Mouse (Mus musculus) heart, embryonic 16.5 days (tissue): ENCODE data around the gene Atp13a1. TPM values are rescaled to one million over a fixed set of nuclear protein-coding genes. Genes with fewer than 3 reads are reported as not detected.

Experiments
- ATAC-seq: fragments of 200-750 bp; cut with Nextera tagmentation; replicated peaks from 2 replicates; pipeline ENCODE4 v1.8.0; 2017; ENCODE audit warnings: moderate number of reproducible peaks; ENCODE audit not compliant: insufficient read depth, low FRiP score; ENCODE audit errors: extremely low read depth
- H3K27ac ChIP-seq: fragments of 300-500 bp; sonication (generic); 2 replicates; pipeline ENCODE4 v1.5.1; 2014; ENCODE audit warnings: mild to moderate bottlenecking, low read length, control low read depth, moderate library complexity
- H3K27me3 ChIP-seq: fragments of 300-500 bp; sonication (generic); 2 replicates; pipeline ENCODE4 v1.6.1; 2014; ENCODE audit warnings: low read length, mixed read lengths; ENCODE audit not compliant: control insufficient read depth, insufficient read depth
- H3K36me3 ChIP-seq: fragments of 300-500 bp; sonication (generic); 2 replicates; pipeline ENCODE4 v1.6.1; 2014; ENCODE audit not compliant: control insufficient read depth, insufficient read depth
- H3K4me1 ChIP-seq: fragments of 300-500 bp; sonication (generic); 2 replicates; pipeline ENCODE4 v1.6.1; 2014; ENCODE audit warnings: low read length, mixed read lengths; ENCODE audit not compliant: control insufficient read depth, insufficient read depth
- H3K4me2 ChIP-seq: fragments of 300-500 bp; sonication (generic); 2 replicates; pipeline ENCODE4 v1.6.1; 2014; ENCODE audit warnings: low read depth, mild to moderate bottlenecking, control low read depth, low read length
- H3K4me3 ChIP-seq: fragments of 300-500 bp; sonication (generic); 2 replicates; pipeline ENCODE4 v1.5.1; 2014; ENCODE audit warnings: mild to moderate bottlenecking, control low read depth, low read length
- H3K9ac ChIP-seq: fragments of 300-500 bp; sonication (generic); 2 replicates; pipeline ENCODE4 v1.6.1; 2014; ENCODE audit warnings: low read length, control low read depth
- H3K9me3 ChIP-seq: fragments of 300-500 bp; sonication (generic); replicated peaks from 2 replicates; pipeline ENCODE4 v1.6.1; 2016; ENCODE audit warnings: low read length; ENCODE audit not compliant: control insufficient read depth
- WGBS: fragments of 180-500 bp; shearing (Covaris S2); extraction: QIAGEN DNeasy Blood & Tissue Kit; methylation state at CpG from one replicate; pipeline ENCODE4 v1.1.7; 2014; 5-methylcytosine and 5-hydroxymethylcytosine counted together
- polyA plus RNA-seq: library from polyadenylated mRNA; unstranded; fragments of >200 nt; fragmentation: Nextera tagmentation; extraction: Ambion mirVana; gene quantifications from 2 replicates; pipeline ENCODE4 v1.2.1, GENCODE M21; 2015

The Atp13a1 gene
- polyA plus RNA-seq, 1 experiment from 2014 or later = 29.3 TPM

- Histone ChIP-seq H3K27ac (no peak overlapping the region), H3K27me3 (no peaks in the 10 kb centered on the region)
- WGBS = 95% methylated on average over 6 of the region's 6 CpGs
Observed at GRCm38 (mm10) chr8:69794901-69795300, 3.9 kb downstream of the Atp13a1 start.

GRCm38 (mm10) chr8:69796721-69797345 lies 5.9 kb downstream of the Atp13a1 start:
- H3K4me3 ChIP-seq = no peak overlapping the region
- H3K9me3 ChIP-seq = no peaks in the 10 kb centered on the region
- no peaks in the 10 kb centered on the region for H3K27me3 ChIP-seq
- H3K4me2 ChIP-seq = no peak overlapping the region
- WGBS = 94% methylated on average over 16 of the region's 16 CpGs
- H3K4me1 ChIP-seq = peaks cover 12% of the 10 kb centered on the region
- peaks cover 68% of the 10 kb centered on the region for H3K36me3 ChIP-seq
- H3K9ac ChIP-seq = no peak overlapping the region
- ATAC-seq = no peak
- H3K27ac ChIP-seq = no peak overlapping the region

More at GRCm38 (mm10) chr8:69794901-69795300, 3.9 kb downstream of the Atp13a1 start:
- Histone ChIP-seq H3K9me3 (no peaks in the 10 kb centered on the region), H3K4me1 (peaks cover 14% of the 10 kb centered on the region), H3K4me3 (no peak overlapping the region), H3K36me3 (peaks cover 51% of the 10 kb centered on the region), H3K9ac (no peak overlapping the region), H3K4me2 (no peak overlapping the region)
- no peak for ATAC-seq

DNA sequence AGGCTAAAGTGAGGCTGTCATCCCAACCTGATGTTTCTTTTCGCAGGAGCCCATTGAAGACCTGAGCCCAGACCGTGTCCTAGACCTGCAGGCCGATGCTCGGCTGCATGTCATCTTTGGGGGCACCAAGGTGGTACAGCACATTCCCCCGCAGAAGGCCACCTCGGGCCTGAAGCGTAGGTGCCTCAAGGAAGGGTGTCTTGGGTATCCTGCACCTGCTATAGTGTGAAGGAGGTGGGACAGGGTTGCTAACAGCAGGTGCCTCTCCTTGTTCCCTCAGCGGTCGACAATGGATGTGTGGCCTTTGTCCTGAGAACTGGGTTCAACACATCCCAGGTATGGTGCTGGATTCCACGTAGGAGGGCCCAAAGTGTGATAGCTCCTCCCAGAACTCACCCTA lies 6.7 kb downstream of the Atp13a1 start:
- no peak overlapping the region for H3K27ac ChIP-seq
- peaks cover 4% of the 10 kb centered on the region; the same call in 1 of the 2 replicates for H3K4me1 ChIP-seq
- no peak overlapping the region for H3K4me3 ChIP-seq
- H3K9ac ChIP-seq = no peak overlapping the region
- no peak overlapping the region for H3K4me2 ChIP-seq
- no peak for ATAC-seq
- peaks cover 76% of the 10 kb centered on the region for H3K36me3 ChIP-seq
- H3K27me3 ChIP-seq = no peaks in the 10 kb centered on the region
- 92% methylated on average over 10 of the region's 10 CpGs for whole genome bisulfite sequencing
- no peaks in the 10 kb centered on the region for H3K9me3 ChIP-seq

- Histone ChIP-seq H3K4me3 (no peak overlapping the region), H3K4me2 (no peak overlapping the region), H3K27ac (no peak overlapping the region), H3K9me3 (no peaks in the 10 kb centered on the region), H3K9ac (no peak overlapping the region), H3K4me1 (no peaks in the 10 kb centered on the region), H3K27me3 (no peaks in the 10 kb centered on the region), H3K36me3 (peaks cover 86% of the 10 kb centered on the region)
- 86% methylated on average over 8 of the region's 8 CpGs for WGBS
- ATAC-seq = no peak
Observed at GRCm38 (mm10) chr8:69799261-69799660, 8.3 kb downstream of the Atp13a1 start.

GRCm38 (mm10) chr8:69799946-69800345 lies 9.0 kb downstream of the Atp13a1 start:
- Histone ChIP-seq H3K9ac (no peak overlapping the region), H3K27me3 (no peaks in the 10 kb centered on the region), H3K4me2 (no peak overlapping the region), H3K4me3 (no peak overlapping the region), H3K27ac (no peak overlapping the region), H3K36me3 (peaks cover 83% of the 10 kb centered on the region), H3K4me1 (no peaks in the 10 kb centered on the region), H3K9me3 (no peaks in the 10 kb centered on the region)
- 85% methylated on average over 5 of the region's 5 CpGs for WGBS
- no peak for ATAC-seq

- no peaks in the 10 kb centered on the region for H3K4me1 ChIP-seq
- peaks cover 90% of the 10 kb centered on the region for H3K36me3 ChIP-seq
- no peak overlapping the region for H3K27ac ChIP-seq
- no peak for ATAC-seq
- H3K4me3 ChIP-seq = no peak overlapping the region
- 97% methylated on average over 4 of the region's 4 CpGs for WGBS
- no peaks in the 10 kb centered on the region for H3K9me3 ChIP-seq
- no peak overlapping the region for H3K9ac ChIP-seq
- H3K4me2 ChIP-seq = no peak overlapping the region
- H3K27me3 ChIP-seq = no peaks in the 10 kb centered on the region
Observed at GRCm38 (mm10) chr8:69801796-69802195, 10.8 kb downstream of the Atp13a1 start.

GRCm38 (mm10) chr8:69802216-69802615 lies 11.3 kb downstream of the Atp13a1 start:
- ATAC-seq = no peak
- Histone ChIP-seq H3K9ac (no peak overlapping the region), H3K27ac (no peak overlapping the region), H3K27me3 (no peaks in the 10 kb centered on the region), H3K4me1 (no peaks in the 10 kb centered on the region), H3K4me2 (no peak overlapping the region), H3K4me3 (no peak overlapping the region), H3K36me3 (peaks cover 89% of the 10 kb centered on the region), H3K9me3 (no peaks in the 10 kb centered on the region)

DNA sequence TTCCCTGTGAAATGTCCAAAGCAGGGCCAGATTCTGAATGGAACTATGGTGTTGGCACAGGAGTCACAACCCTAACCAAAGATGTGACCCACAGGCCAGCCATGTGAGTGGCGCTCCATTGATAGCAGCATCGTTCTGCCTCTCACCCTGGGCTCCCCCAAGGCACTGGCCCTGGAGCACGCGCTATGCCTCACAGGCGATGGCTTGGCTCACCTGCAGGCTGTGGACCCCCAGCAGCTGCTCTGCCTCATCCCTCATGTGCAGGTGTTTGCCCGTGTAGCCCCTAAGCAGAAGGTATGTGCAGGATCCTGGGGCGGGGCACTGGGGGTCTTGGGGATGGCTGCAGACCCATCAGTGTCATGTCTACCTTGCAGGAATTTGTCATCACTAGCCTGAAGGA lies 12.4 kb downstream of the Atp13a1 start:
- 91% methylated on average over 7 of the region's 7 CpGs for WGBS
- H3K9me3 ChIP-seq = no peaks in the 10 kb centered on the region
- H3K4me2 ChIP-seq = no peak overlapping the region
- H3K27ac ChIP-seq = no peak overlapping the region
- peaks cover 3% of the 10 kb centered on the region for H3K4me1 ChIP-seq
- no peak overlapping the region for H3K9ac ChIP-seq
- no peak for ATAC-seq
- H3K27me3 ChIP-seq = no peaks in the 10 kb centered on the region
- H3K36me3 ChIP-seq = peaks cover 87% of the 10 kb centered on the region
- H3K4me3 ChIP-seq = no peak overlapping the region

GRCm38 (mm10) chr8:69804537-69804936 lies 13.6 kb downstream of the Atp13a1 start:
- H3K36me3 ChIP-seq = peaks cover 76% of the 10 kb centered on the region
- no peaks in the 10 kb centered on the region for H3K27me3 ChIP-seq
- ATAC-seq = no peak
- no peak overlapping the region for H3K27ac ChIP-seq
- H3K9me3 ChIP-seq = no peaks in the 10 kb centered on the region
- no peak overlapping the region for H3K4me2 ChIP-seq
- H3K4me3 ChIP-seq = no peak overlapping the region
- no peak overlapping the region for H3K9ac ChIP-seq
- H3K4me1 ChIP-seq = peaks cover 4% of the 10 kb centered on the region
- 88% methylated on average over 6 of the region's 6 CpGs for WGBS
